Mouse (Mus musculus): ENCODE data around the gene 4933411K16Rik. TPM values are rescaled to one million over a fixed set of nuclear protein-coding genes. Genes with fewer than 3 reads are reported as not detected.
"Not testable (repeated sequence)": the region's sequence is repeated elsewhere in the genome, so short reads cannot be mapped to it uniquely, and the experiment has no call there.

The 4933411K16Rik gene
- total RNA-seq, 2 experiments from 2014 or later, result 0.32 TPM; not detected in 1

DNA sequence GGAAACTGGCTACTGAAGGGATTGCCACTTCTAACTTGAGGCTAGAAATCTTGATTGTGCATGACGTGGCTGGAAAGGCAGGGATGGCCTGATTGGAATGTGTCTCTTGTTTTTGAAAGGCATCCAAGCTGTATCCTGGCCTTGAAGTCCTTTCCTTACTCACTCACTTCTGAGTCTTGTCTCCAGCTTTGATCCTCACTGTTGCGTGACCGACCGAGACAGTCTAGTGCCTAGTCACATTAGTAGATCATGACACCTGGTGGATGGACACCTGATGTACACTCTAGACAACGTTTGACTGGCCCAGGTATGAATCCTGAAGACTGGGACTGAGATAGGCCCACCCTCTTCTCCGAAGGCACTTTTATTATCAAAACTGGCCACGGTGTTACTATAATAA lies 20.8 kb downstream of the 4933411K16Rik start:
- intact Hi-C loops (cut with DNase I), result no loop called here
- DNase-seq, result no peak

- intact Hi-C loops (cut with DNase I), result no loop called here
- DNase-seq, result no peak
Observed at GRCm38 (mm10) chr19:42075051-42075450, 23.0 kb downstream of the 4933411K16Rik start.

DNA sequence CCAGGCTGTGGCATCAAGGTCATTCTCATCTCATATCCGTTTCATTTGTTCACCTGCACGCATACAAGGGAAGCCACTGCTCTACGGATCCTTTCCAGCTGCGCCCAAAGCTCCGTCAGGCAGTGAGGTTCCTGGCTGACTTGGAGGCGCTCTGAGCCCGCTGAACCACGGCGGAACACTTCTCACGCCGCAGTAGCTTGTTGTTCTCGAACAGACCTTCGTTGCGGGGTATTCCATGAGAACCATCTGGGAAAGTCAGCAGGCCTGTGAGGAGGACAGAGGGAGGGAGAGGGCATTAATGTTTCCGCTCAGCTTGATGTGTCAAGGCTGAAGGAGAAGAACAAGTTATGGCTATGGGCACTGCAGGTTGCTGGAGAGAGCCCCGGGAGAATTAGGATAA lies 23.9 kb downstream of the 4933411K16Rik start:
- intact Hi-C loops (cut with DNase I), result no loop called here
- DNase-seq, result no peak

DNA sequence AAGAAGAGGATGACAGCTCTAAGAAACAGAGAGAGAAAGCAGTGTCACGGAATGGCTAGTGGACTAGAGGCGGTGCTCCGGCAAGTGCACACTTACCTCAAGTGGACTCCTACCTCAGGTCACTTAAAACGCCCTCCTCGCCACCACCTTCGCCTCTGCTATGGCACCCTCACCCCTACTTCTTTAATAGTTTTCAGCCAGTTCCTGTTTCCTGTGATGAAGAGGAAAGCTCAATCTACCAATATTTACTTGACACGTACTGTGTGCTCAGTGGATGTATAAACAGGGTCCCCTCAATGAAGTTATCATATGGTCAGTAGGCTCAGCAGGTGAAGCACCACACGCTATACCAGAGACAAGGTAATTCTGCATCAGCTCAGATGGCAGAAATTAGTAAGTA lies 26.5 kb downstream of the 4933411K16Rik start:
- intact Hi-C loops (cut with DNase I), result no loop called here

GRCm38 (mm10) chr19:42079006-42079405 lies 27.0 kb downstream of the 4933411K16Rik start:
- intact Hi-C loops (cut with DNase I), result no loop called here

More for the DNA sequence above, 26.5 kb downstream of the 4933411K16Rik start:
- no peak for DNase-seq

DNA sequence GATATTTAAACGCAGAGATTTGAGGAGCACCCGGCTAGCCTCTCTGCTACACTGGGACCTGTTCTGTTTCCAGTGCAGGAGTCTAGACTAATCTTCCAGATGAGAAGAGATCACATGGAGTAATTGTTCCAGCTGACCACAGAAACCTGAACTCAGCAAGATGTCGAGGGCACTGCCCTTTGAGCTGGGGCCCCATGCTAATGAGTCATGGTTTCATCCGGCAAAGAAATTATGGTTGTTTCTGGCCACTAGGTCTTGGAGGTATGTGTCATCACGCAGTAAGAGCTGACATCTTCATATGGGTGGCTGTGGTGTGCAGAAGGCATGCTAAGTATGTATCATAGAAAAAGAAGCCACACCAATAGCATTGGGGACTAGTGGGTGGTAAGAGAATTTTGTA lies 27.9 kb downstream of the 4933411K16Rik start:
- DNase-seq, result no peak
- intact Hi-C loops (cut with DNase I), result no loop called here

More at GRCm38 (mm10) chr19:42079006-42079405, 27.0 kb downstream of the 4933411K16Rik start:
- no peak for DNase-seq

DNA sequence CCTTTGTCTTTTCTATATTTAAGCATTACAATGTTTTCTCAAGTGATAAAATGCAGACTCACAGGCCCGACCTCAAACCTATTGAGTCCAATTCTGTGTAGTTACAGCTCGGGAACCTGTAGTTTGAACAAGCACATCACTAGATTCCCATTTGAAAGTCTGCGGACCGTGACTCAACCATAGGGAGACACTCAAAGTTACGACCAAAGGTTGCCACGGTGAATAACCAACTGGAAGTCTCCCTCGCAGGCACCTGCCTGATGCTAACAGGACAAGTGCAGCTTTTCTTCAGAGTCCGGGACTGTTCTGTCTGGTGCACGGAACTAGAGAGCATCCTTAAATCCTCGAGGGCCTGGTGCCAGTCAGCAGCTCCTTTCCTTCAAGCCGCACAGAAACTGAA lies 28.4 kb downstream of the 4933411K16Rik start:
- intact Hi-C loops (cut with DNase I), result no loop called here

GRCm38 (mm10) chr19:42081613-42082012 lies 29.6 kb downstream of the 4933411K16Rik start:
- DNase-seq; intact Hi-C loops (cut with DNase I): not testable (repeated sequence)

More for the DNA sequence above, 28.4 kb downstream of the 4933411K16Rik start:
- no peak for DNase-seq

- DNase-seq, result no peak
- intact Hi-C loops (cut with DNase I), result loop anchor here (5.0 kb wide), 1 partner anchor 48 kb away; the partner anchor contains the start of gene Ankrd2
Observed at GRCm38 (mm10) chr19:42085690-42086089, 33.6 kb downstream of the 4933411K16Rik start.

GRCm38 (mm10) chr19:42086166-42086565 lies 34.1 kb downstream of the 4933411K16Rik start, which contains the start of gene Morn4:
Gene Morn4, minus strand, starts transcription at chr19:42086357.
- intact Hi-C loops (cut with DNase I), result loop anchor here (5.0 kb wide), 1 partner anchor 49 kb away; the partner anchor contains the start of gene Ankrd2
- peak; percentile 58 to 78 for DNase-seq

DNA sequence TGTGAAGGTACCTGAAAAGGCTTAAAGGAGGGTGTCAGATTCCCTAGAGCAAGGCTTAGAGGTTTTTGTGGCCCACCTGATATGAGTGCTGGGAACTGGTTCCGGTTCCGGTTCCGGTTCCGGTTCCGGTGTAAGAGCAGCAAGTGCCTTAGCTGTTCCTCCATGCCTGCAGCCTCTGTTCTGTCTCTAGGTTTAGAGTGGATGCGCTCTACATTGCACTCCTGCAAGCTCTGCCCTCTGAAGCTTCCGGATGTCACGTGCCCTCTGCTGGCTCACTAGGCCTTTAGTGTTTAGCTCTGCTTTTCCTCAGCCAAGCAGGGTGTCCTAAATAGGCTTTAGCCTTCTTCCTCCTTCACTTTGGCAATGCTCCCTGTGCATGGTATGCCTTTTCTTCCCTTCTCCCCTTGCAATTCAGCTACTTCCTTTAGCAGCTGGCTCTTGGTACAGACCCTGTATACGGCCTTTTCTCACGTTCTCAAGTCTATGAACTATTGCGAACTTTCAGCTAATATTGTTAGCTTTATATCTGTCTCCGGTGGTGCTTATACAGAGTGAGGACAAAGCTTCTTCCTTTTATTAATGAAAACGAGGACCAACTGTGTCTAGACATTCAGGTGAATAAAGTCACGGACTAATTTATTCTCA lies 37.2 kb downstream of the 4933411K16Rik start:
- DNase-seq, result peak; percentile 40 to 56
- intact Hi-C loops (cut with DNase I), result loop anchor here (5.0 kb wide), 1 partner anchor 52 kb away; the partner anchor contains the start of gene Ankrd2

DNA sequence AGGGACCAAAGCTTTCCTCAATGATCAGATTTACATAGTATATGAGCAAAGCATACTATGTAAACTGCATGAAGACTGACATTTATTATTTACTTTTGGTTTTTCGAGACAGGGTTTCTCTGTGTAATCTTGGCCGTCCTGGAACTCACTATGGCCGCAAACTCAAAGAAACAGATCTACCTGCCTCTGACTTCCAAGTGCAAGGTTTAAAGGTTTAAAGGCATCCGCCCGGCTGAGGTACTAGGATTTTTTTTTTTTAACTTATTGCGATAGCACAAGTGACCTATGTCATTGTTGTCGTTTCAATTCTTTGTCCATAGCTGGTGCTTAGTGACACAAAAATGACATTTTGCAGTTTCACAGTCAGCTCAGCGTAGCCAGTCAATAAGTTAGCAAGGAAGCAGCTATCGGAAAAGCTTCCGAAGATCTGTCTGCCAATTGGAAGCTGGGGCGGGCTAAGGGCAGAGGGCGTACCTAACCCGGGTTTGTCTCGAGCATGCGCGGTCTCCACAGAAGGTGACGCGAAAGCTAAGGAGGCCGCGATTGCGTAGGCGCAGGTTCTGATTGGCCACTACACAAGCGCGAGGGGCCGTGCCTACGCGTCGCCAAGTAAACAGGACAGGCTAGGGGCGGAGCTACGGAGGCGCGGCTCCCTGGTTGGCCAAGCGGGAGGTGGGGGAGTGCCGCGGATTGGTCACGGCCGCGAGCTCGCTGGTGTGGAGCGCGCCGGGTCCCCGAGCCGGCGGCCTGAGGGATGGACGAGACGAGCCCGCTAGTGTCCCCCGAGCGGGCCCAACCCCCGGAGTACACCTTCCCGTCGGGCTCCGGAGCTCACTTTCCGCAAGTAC lies 37.9 kb downstream of the 4933411K16Rik start, which contains the start of gene Pi4k2a:
Gene Pi4k2a (plus strand): TSS at position 723 of the 848 bp plus-strand sequence.
- intact Hi-C loops (cut with DNase I), result loop anchor here (5.0 kb wide), 1 partner anchor 53 kb away; the partner anchor contains the start of gene Ankrd2
- peak; percentile 98 for DNase-seq

DNA sequence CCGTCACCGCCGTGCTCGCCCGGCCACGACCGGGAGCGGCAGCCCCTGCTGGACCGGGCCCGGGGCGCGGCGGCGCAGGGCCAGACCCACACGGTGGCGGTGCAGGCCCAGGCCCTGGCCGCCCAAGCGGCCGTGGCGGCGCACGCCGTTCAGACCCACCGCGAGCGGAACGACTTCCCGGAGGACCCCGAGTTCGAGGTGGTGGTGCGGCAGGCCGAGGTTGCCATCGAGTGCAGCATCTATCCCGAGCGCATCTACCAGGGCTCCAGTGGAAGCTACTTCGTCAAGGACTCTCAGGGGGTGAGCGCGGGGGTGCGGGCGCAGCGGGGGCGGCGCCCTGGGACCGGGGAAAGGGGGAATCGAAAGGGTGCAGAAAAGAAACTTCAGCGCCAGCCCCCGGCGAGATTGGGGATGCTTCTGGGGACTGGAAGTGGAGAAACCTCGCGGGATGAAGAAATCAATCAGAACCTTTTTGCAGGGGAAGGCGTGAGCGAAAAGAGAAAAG lies 38.6 kb downstream of the 4933411K16Rik start:
- DNase-seq, result no peak
- intact Hi-C loops (cut with DNase I), result no loop called here

GRCm38 (mm10) chr19:42099406-42099805 lies 47.4 kb downstream of the 4933411K16Rik start:
- no peak for DNase-seq
- intact Hi-C loops (cut with DNase I), result no loop called here

Other genes with a start within 250 kb of the 4933411K16Rik start
- 1 to 10 TPM; 2.5 to 3.2 TPM for gene Frat1, start 222.3 kb upstream of the 4933411K16Rik start, total RNA-seq (2021)
- gene Frat2, start 204.1 kb upstream of the 4933411K16Rik start, total RNA-seq (2021), result 1 to 10 TPM; 5.9 to 6.6 TPM
- 10 to 100 TPM; 10.7 to 12.9 TPM for gene Rrp12, start 156.1 kb upstream of the 4933411K16Rik start, total RNA-seq (2021)
- gene Pgam1, start 140.3 kb upstream of the 4933411K16Rik start, total RNA-seq (2021), result 100 to 1,000 TPM; 115 to 131 TPM
- 10 to 100 TPM; 11.3 to 13.4 TPM for gene Exosc1, start 118.8 kb upstream of the 4933411K16Rik start, total RNA-seq (2021)
- gene Zdhhc16, start 118.8 kb upstream of the 4933411K16Rik start, total RNA-seq (2021), result 10 to 100 TPM; 19.9 to 20.9 TPM
- gene Mms19, start 71.1 kb upstream of the 4933411K16Rik start, total RNA-seq (2021), result 10 to 100 TPM; 16.7 to 21.2 TPM
- gene Ubtd1, start 70.5 kb upstream of the 4933411K16Rik start, total RNA-seq (2021), result 10 to 100 TPM; 25.9 to 28.0 TPM
- gene Ankrd2, start 16.2 kb upstream of the 4933411K16Rik start, total RNA-seq (2021), result not detected
- gene Hoga1, start 6.6 kb upstream of the 4933411K16Rik start, total RNA-seq (2021), result 1 to 10 TPM; 1.4 to 2.3 TPM
- 1 to 10 TPM; 4.5 to 5.3 TPM for gene Morn4, start 34.1 kb downstream of the 4933411K16Rik start, total RNA-seq (2021)
- 10 to 100 TPM; 17.2 to 20.6 TPM for gene Pi4k2a, start 38.2 kb downstream of the 4933411K16Rik start, total RNA-seq (2021)
- gene Avpi1, start 76.8 kb downstream of the 4933411K16Rik start, total RNA-seq (2021), result 10 to 100 TPM; 10.8 to 11.7 TPM
- gene Marveld1, start 95.2 kb downstream of the 4933411K16Rik start, total RNA-seq (2021), result 10 to 100 TPM; 21.6 to 23.8 TPM
- gene Zfyve27, start 111.7 kb downstream of the 4933411K16Rik start, total RNA-seq (2021), result 10 to 100 TPM; 24.6 to 26.5 TPM
- gene Sfrp5, start 150.0 kb downstream of the 4933411K16Rik start, total RNA-seq (2021), result 1 to 10 TPM; 1.2 to 3.3 TPM
- under 1 TPM; 0.49 to 0.50 TPM for gene Golga7b, start 195.3 kb downstream of the 4933411K16Rik start, total RNA-seq (2021)

All from heart, postnatal 14 days (tissue).